In the genomic region with DNA sequence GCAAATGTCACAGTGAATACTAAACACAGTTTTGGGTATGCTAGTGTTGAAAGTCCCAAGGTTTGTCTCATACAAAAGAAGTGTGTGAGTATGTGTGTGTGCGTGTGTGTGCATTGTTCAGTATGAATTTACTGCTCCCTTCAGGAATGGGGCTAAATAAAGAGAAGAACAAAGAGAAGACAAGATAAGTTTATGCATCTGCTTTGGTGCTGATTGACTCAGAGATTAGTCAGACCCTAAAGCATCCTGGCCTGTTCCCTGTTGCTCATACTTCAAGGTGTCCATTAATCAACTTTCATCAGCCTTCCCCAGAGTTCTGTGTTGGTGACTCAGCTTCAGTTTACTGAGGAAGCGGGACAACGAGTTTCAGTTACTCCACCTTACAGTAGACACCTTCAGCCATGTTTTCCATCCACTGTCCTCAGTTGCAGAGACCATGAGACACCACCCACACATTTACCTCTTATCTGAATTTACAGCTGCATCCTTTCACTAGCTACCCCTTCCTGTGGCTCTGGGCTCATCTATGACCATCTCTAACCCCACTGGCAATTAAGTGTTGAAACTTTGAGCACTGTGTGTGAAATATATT, we compare ENCODE assay signal across 22 mouse cellular contexts.
A peak's percentile ranks its signal among the peaks of the same experiment; 100 is the strongest.
DNase-seq lines count a peak whose midpoint lies in the region; ATAC-seq and TF ChIP-seq lines count a peak whose summit lies in the region.
"Had no signal": no experiment of that assay in that cellular context is flagged by ENCODE, and none has a peak within 500 bp of the region (broad histone marks: within the 10 kb centered on the region; RNA-seq: fewer than 3 reads in every experiment).

No protein-coding gene starts in this region.

- H3K4me3 ChIP-seq in G1E (ENCODE audit: low read depth, low read length): peak overlapping the region; percentile 33; the same call in 1 of the 2 replicates
- H3K4me3 ChIP-seq: embryonic facial prominence, embryonic 13.5 days; forebrain, embryonic 12.5 days; gastrocnemius, adult 2 months; heart, embryonic 12.5 days; hindbrain, embryonic 15.5 days had no signal

- TF ChIP-seq CTCF in G1E (IDR thresholded peaks at IDR 0.05; ENCODE audit: low read depth, low read length): no peak

- no peaks in the 10 kb centered on the region for H3K9me3 ChIP-seq in G1E (replicated peaks)
- H3K9me3 ChIP-seq: embryonic facial prominence, embryonic 13.5 days; forebrain, embryonic 12.5 days; heart, embryonic 12.5 days; hindbrain, embryonic 15.5 days had no signal

- H3K27me3 ChIP-seq in G1E (ENCODE audit: insufficient read depth, low read length): no peaks in the 10 kb centered on the region
- H3K27me3 ChIP-seq: CH12.LX; embryonic facial prominence, embryonic 13.5 days; forebrain, embryonic 12.5 days; heart, embryonic 12.5 days; hindbrain, embryonic 15.5 days had no signal

- H3K36me3 ChIP-seq in G1E (replicated peaks): no peaks in the 10 kb centered on the region
- H3K36me3 ChIP-seq: embryonic facial prominence, embryonic 13.5 days; forebrain, embryonic 12.5 days; heart, embryonic 12.5 days; hindbrain, embryonic 15.5 days had no signal

- peaks cover 23% of the 10 kb centered on the region for H3K4me1 ChIP-seq in G1E (ENCODE audit: insufficient read depth, low read depth, low read length)
- H3K4me1 ChIP-seq: embryonic facial prominence, embryonic 13.5 days; forebrain, embryonic 12.5 days; heart, embryonic 12.5 days; hindbrain, embryonic 15.5 days had no signal

- peak; percentile 94 for ATAC-seq in G1E (ENCODE audit: extremely low read depth, insufficient number of reproducible peaks, low FRiP score, poor library complexity, severe bottlenecking)
- ATAC-seq: activated CD4-positive, CD25-positive, alpha-beta regulatory T cell, adult 4 months; forebrain, embryonic 16.5 days; intestine, embryonic 16.5 days had no signal

- DNase-seq in 416B (ENCODE audit: low read depth): peak; percentile 67
- peak; percentile 18 for DNase-seq in G1E (ENCODE audit: low spot score)
- peak; percentile 21 for DNase-seq in adrenal gland, adult 8-10 months
- peak; percentile 40 for DNase-seq in brain, adult 2 months (ENCODE audit: low read depth, low spot score)
- no peak for DNase-seq in right cerebral cortex, adult 2 months (ENCODE audit: low spot score in 2 of 2)
- no peak for DNase-seq in right cerebral cortex, postnatal 25 days
- DNase-seq in spleen, postnatal 10 days (ENCODE audit: low spot score in 2 of 2): no peak
- DNase-seq: cerebellum, adult 18-20 months; cerebellum, adult 9-11 months; cerebellum, postnatal 36 days; gastrocnemius, adult 2 months; gastrocnemius, postnatal 25 days; heart, postnatal 36 days; kidney, adult 2 months had no signal

Comparison
In these comparisons a context has a peak if more than half of its experiments do, and no peak if none do; other contexts are left out.
1. DNase-seq: peak in 416B (single experiment), G1E (single experiment), adrenal gland, adult 8-10 months (single experiment) and brain, adult 2 months (single experiment); none in right cerebral cortex, adult 2 months (0 of 2), right cerebral cortex, postnatal 25 days (single experiment) and spleen, postnatal 10 days (0 of 2).